Mouse (Mus musculus) left cerebral cortex, postnatal 14 days (tissue): Measurements from ENCODE around the gene Tspan4. TPM values are rescaled to one million over a fixed set of nuclear protein-coding genes. Genes with fewer than 3 reads are reported as not detected.

Experiments
- DNase-seq, 2 experiments: peaks; one replicate each; pipeline ENCODE4 v3.0.0; 2021 to 2022; ENCODE audit warnings: low spot score in 2 of 2, mixed read lengths in 1 of 2
- intact Hi-C: fragments of 180-260 bp; cut with DNase I; formaldehyde crosslinking; loops from one replicate; pipeline ENCODE4 v1.15.1; 2025
- total RNA-seq, 2 experiments: library from RNA; stranded (reverse); gene quantifications; 2 replicates each; pipeline ENCODE4 v1.2.3; 2021

Gene Tspan4
- total RNA-seq, 2 experiments from 2014 or later = 23.2 to 23.7 TPM

DNA sequence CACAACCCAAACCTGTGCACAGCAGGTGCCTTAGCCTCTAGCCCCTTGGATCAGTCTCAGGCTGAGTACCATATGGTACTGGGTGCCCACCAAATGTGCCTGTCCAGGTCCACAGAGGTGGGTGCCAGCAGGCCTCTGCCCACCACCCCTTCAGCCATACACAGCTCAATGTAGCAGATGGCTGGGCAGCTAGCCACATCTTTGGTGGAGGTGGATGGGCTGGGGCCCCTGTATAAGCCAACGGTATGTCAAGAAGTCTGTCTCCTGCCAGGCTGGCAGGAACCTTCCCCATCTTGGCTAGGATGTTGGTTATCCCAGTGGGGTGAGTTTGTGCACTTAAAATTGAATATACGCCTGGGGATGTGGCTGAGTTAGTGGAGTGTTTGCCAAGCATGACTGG lies 10.6 kb downstream of the Tspan4 start:
- no peak for DNase-seq
- intact Hi-C loops = no loop called here

DNA sequence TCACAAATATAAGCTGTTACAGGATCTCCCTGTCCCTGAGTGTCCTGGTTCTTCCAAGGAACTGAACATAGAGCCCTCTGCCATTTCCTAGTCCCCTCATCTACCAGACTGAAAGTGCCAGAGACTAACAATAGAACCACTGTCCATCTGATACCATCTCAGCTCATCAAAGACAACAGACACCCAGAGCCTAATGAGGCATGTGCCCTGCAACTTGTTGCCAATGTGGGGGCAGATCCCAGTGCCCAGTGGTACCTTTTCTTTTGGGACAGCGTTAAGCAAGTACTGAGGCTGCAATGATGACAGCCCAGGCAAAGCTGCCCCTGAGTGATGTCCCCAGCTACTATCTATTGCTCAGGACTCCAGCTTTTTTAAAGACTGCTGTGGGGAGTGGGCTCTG lies 11.2 kb downstream of the Tspan4 start:
- no peak for DNase-seq

DNA sequence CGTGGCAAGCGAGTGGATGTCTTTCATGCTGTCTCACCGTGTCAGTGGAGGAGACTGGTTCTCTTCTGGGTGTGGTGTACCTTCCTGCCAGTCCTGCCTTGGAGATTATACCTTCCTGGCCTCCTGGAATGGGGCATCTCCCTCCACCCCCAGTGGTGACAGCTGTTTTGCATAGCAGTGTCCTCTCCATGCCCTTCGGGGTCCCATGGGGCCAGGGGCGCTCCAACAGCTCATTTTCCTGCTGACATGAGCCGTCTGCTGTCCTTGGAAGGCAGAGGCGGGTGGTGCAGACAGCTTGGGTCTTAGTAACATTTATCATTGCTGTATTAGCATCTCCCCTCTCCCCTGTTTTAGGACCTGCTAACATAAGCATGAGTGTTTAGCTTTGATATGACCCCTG lies 12.1 kb downstream of the Tspan4 start:
- no peak for DNase-seq
- intact Hi-C loops = no loop called here

More for the DNA sequence above, 11.2 kb downstream of the Tspan4 start:
- intact Hi-C loops = no loop called here

DNA sequence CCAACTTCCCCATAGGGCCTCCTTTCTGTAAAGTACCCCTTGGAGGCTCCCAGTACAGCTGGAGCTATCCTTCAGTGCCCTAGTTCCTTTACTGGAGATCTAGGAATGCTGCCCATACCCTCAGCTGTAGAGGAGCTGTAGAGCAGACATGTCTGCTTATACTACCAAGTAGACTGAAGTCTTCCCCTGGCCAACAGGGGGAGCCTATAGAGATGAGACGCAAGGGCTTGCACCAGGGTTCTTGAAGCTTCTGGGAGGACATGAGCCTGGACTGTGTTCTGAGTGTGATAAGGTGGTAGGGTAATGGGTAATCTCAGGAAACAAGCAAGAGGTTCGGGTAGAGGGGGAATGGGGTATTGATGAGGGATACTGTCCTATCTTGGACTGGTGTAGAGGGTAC lies 16.1 kb downstream of the Tspan4 start:
- intact Hi-C loops = no loop called here
- no peak for DNase-seq

DNA sequence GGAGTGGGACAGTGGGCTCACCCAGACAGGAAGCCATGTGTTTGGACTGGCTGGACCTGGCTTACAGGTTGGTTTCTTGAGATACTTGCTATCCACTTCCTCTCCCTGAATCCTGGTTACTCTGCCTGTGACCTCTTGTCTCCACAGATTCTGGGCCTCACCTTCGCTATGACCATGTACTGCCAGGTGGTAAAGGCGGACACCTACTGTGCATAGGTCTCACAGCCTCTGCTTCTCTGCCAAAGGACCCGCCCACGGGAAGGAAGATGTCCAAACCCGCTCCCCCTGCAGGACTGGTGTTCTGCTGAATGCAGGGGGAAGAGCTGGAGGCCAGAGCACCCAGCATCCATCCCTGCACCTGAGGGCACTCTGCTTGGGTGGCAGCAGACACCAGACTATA lies 17.7 kb downstream of the Tspan4 start:
- intact Hi-C loops = no loop called here
- no peak for DNase-seq

DNA sequence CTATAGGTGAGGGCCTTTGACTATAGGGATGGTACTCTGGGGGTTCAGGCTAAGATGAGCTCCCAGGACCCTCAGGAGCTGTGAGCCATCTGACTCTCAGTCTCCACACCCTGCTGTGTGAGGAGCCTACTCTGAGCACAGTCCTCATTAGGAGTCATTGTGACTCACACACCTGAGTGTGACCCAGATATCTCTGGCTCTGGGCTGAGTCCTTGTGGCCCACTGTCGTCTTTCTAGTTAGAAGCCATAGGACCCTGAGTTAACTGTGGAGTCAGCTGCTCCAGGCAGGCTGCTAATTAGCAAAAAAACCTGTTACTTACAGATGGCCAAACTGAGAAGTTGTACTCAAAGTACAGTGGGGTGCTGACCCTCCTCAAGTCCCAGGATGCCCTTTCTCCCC lies 18.7 kb downstream of the Tspan4 start:
- intact Hi-C loops = no loop called here
- DNase-seq = no peak

DNA sequence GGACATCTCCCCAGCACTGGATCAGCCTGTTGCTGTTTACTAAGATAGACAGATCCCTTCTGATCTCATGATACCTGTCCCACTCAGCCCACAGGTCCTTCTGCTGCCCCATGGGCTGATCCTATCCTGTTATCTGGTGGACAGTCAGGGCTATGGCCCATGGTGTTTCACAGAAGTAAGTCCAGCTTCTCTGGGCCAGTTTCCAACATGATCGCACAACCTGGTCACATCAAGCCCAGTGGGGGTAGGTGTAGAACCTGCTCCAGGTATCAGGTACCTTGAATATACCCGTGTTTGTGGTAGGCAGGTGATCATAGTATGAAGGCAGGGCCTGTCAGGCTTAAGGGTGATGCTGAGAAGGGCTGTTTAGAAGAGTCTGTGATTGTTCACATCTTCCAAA lies 20.3 kb downstream of the Tspan4 start:
- no peak for DNase-seq
- intact Hi-C loops = no loop called here

DNA sequence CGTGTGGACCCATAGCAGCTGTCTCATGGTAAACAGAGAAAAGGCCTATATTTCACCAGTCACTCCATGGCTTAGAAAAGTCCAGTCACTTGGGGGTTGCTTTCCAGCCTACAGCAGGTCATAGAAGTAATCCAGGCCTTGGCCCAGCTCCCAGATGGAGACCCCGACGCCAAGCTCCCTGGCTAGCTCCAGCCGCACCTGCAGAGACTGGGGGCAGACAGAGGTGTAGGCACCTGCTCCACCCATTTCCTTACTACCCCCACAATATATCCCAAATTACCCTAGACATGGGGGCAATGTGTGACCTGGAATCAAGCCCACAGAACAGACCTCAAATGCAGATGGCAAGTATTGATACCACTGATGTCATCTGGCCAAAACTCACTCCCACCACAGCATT lies 20.9 kb downstream of the Tspan4 start:
- intact Hi-C loops = no loop called here

DNA sequence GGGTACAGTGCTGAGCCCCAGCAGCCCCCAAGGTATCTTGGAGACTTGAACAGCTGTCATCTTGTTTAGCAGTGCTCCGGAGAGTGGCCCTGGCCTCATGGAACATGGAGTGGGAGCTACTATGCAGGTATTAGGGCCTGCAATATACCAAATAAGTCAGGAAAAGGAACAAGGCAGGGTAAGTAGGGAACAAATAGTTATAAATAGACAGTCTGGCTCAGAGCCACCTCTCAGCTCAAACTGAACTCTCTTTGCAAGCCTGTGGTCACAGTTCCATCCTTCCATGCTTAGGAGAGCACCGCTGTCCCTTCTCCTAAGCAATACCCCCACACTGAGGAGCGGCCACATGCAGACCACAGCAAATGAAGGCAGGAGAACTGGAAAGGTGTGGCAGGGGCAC lies 22.6 kb downstream of the Tspan4 start:
- intact Hi-C loops = no loop called here

More for the DNA sequence above, 20.9 kb downstream of the Tspan4 start:
- DNase-seq = no peak

DNA sequence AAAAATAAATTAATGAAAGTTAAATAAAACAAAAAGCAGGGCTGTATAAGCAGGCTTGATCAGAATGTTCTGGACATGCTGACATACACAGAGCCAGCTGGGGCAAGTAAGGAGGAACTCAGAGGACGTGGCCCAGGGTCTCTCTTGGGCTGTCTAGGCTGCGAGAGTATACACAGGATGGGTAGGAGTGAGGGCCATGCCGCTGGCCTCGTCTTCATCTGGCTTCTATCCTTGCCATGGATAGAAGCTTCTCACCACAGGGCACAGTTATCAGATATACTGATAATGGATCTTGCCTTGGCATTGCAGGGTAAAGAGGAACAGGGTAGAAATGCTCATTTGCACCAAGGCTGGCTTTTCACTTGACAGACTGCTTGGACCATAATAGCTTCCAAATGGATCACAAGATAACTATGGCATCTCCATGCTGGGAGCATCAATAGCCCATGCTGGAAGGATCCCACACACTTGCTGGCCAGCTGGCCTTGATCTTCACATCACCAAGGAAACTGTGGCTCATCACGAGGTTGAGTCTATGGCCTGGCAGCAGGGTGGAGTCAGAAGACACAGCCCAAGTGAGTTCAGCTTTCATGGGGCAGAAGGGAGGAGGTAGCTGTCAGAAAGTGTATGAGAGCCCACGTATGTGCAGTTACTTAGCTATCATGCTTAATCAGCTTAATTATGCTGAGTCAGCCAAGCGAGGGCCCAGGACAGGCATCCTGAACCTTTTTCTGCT lies 26.9 kb downstream of the Tspan4 start:
- intact Hi-C loops = no loop called here
- DNase-seq = no peak

More for the DNA sequence above, 22.6 kb downstream of the Tspan4 start:
- no peak for DNase-seq

DNA sequence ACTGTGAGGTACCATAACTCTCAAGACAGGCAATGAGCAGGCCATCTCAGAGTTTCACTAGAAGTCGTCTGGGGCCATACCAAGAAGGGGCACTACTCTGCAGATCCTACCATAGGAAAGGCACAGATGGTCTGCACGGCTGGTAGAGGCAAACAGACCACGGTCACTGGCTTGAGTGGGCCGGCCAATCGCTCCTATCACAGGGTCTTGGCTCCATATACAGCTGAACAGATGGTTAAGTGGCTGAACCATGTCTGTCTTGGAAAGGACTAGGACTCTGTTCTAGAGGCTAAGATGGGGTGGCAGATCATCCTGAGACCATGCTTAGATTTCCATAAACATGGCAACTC lies 27.5 kb downstream of the Tspan4 start:
- no peak for DNase-seq
- intact Hi-C loops = no loop called here

DNA sequence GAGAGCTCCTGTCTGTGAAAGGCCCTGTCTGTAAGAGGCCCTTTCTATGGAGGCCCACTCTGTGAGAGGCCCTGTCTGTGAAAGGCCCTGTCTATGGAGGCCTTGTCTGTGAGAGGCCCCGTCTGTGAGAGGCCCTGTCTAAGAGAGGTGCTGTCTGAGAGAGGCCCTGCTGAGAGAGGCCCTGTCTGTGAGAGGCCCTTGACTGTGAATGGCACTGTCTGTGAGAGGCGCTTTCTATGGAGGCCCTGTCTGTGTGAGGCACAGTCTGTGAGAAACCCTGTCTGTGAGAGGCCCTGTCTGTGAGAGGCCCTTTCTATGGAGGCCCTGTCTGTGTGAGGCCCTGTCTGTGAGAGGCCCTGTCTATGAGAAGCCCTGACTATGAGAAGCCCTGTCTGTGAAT lies 31.2 kb downstream of the Tspan4 start:
- intact Hi-C loops = no loop called here
- DNase-seq = no peak

DNA sequence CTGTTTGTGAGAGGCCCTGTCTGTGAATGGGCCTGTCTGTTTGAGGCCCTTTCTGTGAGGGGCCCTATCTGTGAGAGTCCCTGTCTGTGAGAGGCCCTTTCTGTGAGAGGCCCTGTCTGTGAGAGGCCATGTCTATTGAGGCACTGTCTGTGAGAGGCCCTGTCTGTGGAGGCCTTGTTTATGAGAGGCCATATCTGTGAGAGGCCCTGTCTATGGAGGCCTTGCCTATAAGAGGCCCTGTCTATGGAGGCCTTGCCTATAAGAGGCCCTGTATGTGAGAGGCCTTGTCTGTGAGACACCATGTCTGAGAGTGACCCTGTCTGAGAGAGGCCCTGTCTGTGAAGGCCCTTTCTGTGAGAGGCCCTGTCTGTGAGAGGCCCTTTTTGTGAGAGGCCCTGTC lies 33.1 kb downstream of the Tspan4 start:
- intact Hi-C loops = no loop called here
- no peak for DNase-seq

DNA sequence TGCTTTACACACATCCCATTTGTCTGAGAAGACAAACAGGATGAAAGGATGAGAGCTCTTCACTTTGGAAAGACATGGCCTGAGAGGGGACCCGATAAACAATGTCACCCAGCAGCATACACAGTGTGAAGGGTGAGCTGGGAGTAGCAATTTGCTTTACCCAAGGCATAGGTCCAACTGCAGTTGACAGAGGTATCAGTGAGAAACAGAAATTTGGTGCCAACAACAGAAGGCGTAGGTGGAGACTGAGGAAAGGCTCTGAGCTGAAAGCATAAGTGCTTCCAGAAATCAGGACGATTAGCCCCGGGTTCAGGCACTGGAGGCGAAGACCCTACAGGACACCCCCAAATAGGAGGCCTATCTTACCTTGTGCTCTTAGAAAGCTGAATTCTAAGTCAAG lies 35.2 kb downstream of the Tspan4 start:
- no peak for DNase-seq
- intact Hi-C loops = no loop called here

DNA sequence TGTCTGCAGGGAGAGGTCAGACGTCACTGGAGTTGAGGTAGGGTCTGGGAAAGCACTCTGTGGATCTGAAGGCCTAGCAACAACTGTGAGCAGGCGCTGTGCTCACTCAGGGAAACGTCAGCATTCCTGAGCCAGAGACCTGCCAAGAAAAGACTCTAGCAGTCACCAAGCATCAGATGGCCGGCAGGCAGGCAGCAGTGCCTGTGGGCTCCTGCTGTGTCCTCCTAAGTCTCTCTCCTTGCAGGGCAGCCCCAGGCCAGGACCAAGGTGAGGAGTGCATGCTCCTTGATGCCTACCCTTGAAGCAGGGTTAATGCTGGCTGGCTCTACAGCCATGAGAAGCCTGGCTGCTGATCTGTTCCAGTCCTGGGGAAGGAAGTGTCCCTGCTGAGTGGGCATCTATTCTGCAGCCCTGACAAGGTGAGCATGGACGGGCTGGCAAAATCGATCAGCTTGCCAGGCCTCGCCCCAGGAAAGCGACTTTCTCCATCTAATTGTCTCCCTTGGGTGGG lies 35.7 kb downstream of the Tspan4 start:
- DNase-seq = no peak
- intact Hi-C loops = no loop called here

DNA sequence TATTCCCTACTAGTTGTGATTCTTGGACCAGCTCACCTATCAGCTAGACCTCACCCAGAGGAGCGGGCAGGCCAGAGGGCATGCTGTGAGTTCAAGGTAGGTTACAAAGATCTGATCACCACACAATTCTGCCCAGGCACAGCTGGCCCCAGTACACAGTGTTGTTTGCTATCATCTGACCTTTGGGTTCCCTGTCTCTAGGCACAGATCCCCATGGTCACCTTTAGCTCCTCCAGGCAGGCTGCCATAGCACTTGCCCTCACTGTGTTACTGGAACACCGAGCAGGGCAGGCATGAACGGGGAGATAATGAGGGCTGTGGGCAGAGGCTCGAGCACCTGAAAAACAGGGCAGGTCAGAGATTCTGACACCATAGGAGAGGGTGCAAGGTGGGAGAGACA lies 42.6 kb downstream of the Tspan4 start:
- no peak for DNase-seq
- intact Hi-C loops = no loop called here

DNA sequence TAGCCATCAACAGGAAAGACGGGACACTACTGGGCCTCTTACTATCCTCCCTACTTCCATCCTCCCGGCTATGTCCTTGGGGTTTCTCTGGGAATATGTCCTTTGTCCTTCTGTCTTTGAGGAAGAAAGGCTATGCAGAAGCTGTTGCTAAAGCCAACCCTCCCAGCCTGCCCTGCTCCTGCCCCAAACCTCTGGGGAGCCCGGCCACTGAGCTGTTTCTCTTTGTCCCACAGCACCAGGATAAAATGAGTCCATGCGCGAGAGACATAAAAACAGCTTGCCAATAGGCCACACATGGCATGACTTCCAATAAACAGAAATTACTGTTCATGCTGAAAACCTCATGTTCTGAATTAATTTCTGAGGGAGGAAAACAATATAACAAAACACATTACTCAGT lies 43.3 kb downstream of the Tspan4 start:
- intact Hi-C loops = no loop called here
- DNase-seq = no peak

DNA sequence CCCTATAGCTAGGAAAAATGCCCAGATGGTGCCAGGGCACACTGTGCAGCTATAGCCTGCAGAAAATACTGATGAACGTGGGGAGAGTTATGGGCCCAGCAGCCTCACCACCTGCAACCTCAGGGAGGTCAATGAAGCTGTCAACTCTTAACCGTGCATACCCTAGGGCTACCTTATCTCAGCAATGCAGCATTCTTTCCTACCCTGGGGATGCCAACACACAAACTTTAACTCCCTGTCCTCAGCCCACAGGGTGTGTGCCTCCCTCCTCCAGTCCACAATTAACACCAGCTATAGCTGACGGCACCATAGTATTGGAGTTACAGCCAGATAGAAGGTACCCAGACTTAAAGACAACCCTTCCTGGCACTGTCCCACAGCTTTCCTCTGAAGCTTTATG lies 43.9 kb downstream of the Tspan4 start:
- intact Hi-C loops = no loop called here
- DNase-seq = no peak

DNA sequence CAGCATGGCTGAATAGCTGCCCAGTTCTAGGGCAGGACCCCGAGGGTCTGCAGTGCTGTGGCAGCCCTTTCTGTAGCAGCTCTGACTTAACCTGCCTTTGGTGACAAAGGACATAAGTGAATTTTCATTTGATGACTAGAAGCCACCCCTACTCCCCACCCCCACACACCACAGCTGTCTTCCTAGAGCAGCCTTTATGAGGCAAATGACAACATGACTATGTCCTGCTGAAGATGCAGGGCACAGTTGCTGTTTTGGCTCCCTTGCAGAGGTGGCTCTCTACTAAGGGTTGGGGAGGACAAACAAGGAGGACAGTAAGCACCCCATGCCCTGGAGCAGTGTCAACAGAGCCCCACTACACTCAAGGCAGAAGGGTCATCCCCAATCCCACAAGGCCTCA lies 44.8 kb downstream of the Tspan4 start:
- no peak for DNase-seq
- intact Hi-C loops = no loop called here

DNA sequence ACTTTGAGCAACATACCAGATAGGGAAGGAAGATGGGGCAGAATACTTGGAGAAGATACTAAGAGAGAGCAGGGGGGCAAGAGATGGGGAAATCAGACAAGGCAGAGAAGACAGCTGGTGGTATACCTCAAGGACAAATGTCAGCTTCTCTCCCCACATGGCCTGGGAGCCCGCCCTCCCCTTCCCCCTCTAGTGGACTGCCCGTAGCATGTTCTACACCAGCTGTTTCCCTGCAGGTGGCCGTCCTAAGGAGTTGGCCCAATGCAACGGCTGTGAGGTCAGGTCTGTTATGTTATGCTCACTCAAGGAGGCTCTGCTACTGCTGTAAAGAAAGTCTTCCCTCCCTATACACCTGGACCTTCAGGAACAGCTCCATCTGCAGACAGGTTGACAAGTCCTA lies 48.0 kb downstream of the Tspan4 start:
- no peak for DNase-seq
- intact Hi-C loops = no loop called here

DNA sequence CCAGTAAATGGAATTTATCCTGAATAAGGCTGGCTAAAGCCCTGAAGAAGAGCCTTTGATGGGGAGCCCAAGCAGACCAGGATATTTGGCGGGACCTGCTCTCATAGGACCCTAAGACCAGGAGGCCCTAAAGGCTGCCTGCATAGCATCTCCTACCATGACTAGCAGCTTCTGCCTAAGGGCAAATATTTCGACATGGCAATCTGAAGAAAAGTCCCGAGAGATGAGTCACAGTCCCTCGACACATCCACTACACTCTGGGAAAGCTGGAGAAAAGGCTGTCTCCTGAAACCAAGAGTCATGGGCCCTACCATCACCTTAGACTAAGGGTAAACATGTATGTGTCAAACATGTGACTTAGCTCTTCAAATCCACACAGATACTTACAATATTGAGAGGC lies 49.2 kb downstream of the Tspan4 start:
- no peak for DNase-seq
- intact Hi-C loops = loop anchor here (2.0 kb wide), 2 partner anchors 43 to 115 kb away; no protein-coding TSS in a partner anchor
